Mouse (Mus musculus) central nervous system, embryonic 11.5 days (tissue): ENCODE measurements around the gene Crat. TPM values are rescaled to one million over a fixed set of nuclear protein-coding genes. Genes with fewer than 3 reads are reported as not detected.

Experiments
- polyA plus RNA-seq: library from polyadenylated mRNA; depleted of rRNA; stranded (reverse); fragments of >200 nt; gene quantifications from 2 replicates; pipeline ENCODE4 v1.2.3, GENCODE M21; 2012; rRNA removed

Crat gene
- polyA plus RNA-seq, result 10.8 and 19.5 TPM in 2 replicates

GRCm38 (mm10) chr2:30415157-30415935 lies at the start of gene Crat:
Gene Crat, minus strand, starts transcription at chr2:30415813.

GRCm38 (mm10) chr2:30415936-30416648 lies 479 bp upstream of the Crat start, which contains the start of gene Ptpa:
Gene Ptpa, plus strand, starts transcription at chr2:30416039.

GRCm38 (mm10) chr2:30392114-30392576 lies 23.5 kb downstream of the Crat start, which contains the start of gene Dolpp1:
Gene Dolpp1, plus strand, starts transcription at chr2:30392254.

GRCm38 (mm10) chr2:30363773-30364650 lies 51.6 kb downstream of the Crat start, which contains the start of gene Miga2:
Gene Miga2, plus strand, starts transcription at chr2:30364233.

GRCm38 (mm10) chr2:30358533-30359531 lies 56.8 kb downstream of the Crat start, which contains the start of gene Sh3glb2:
Gene Sh3glb2, minus strand, starts transcription at chr2:30359337.

Other genes with a start within 250 kb of the Crat start
- gene Endog, start 244.3 kb downstream of the Crat start, polyA plus RNA-seq, result 10.5 and 11.2 TPM in 2 replicates
- 59.2 and 60.5 TPM in 2 replicates for gene Spout1, start 237.4 kb downstream of the Crat start, polyA plus RNA-seq
- gene Kyat1, start 210.0 kb downstream of the Crat start, polyA plus RNA-seq, result 14.1 and 17.2 TPM in 2 replicates
- 17.0 and 25.4 TPM in 2 replicates for gene Lrrc8a, start 178.1 kb downstream of the Crat start, polyA plus RNA-seq
- 4.9 and 10.7 TPM in 2 replicates for gene Gm28035, start 175.2 kb downstream of the Crat start, polyA plus RNA-seq
- 7.4 and 9.1 TPM in 2 replicates for gene Phyhd1, start 149.6 kb downstream of the Crat start, polyA plus RNA-seq
- not detected in 2 replicates for gene Gm28038, start 134.8 kb downstream of the Crat start, polyA plus RNA-seq
- 8.1 and 10.7 TPM in 2 replicates for gene Dolk, start 129.5 kb downstream of the Crat start, polyA plus RNA-seq
- 37.5 and 56.2 TPM in 2 replicates for gene Nup188, start 129.4 kb downstream of the Crat start, polyA plus RNA-seq
- gene Sh3glb2, start 56.5 kb downstream of the Crat start, polyA plus RNA-seq, result 98.2 and 111 TPM in 2 replicates
- gene Miga2, start 51.6 kb downstream of the Crat start, polyA plus RNA-seq, result 30.4 and 37.9 TPM in 2 replicates
- gene Dolpp1, start 23.6 kb downstream of the Crat start, polyA plus RNA-seq, result 31.9 and 49.0 TPM in 2 replicates
- gene Ptpa, start 226 bp upstream of the Crat start, polyA plus RNA-seq, result 117 and 122 TPM in 2 replicates
- 17.8 and 26.3 TPM in 2 replicates for gene Ier5l, start 58.4 kb upstream of the Crat start, polyA plus RNA-seq
- 0.20 and 0.73 TPM in 2 replicates for gene Cstad, start 179.2 kb upstream of the Crat start, polyA plus RNA-seq